10 mouse cellular contexts compared by ENCODE assay signal in the genomic region with DNA sequence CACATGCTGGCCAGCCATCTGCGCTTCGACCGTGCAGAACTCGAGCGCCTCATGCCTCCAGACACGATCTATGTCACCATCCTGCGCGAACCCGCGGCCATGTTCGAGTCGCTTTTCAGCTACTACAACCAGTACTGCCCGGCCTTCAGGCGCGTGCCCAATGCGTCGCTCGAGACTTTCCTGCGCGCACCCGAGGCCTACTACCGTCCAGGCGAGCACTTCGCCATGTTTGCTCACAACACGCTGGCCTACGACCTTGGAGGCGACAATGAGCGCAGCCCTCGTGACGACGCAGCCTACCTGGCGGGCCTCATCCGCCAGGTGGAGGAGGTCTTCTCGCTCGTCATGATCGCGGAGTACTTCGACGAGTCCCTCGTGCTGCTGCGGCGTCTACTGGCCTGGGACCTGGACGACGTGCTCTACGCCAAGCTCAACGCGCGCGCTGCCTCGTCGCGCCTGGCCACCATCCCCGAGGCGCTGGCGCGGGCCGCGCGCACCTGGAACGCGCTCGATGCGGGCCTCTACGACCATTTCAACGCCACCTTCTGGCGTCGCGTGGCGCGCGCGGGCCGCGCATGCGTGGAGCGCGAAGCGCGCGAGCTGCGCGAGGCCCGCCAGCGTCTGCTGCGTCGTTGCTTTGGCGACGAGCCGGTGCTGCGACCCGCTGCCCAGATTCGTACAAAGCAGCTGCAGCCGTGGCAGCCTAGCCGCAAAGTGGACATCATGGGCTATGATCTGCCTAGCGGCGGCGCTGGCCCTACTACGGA. TPM values are rescaled to one million over a fixed set of nuclear protein-coding genes. Genes with fewer than 3 reads are reported as not detected.
DNase-seq lines count a peak whose midpoint lies in the region; ATAC-seq and TF ChIP-seq lines count a peak whose summit lies in the region.
"Had no signal": no experiment of that assay in that cellular context is flagged by ENCODE, and none has a peak within 500 bp of the region (broad histone marks: within the 10 kb centered on the region; RNA-seq: fewer than 3 reads in every experiment).

No protein-coding gene starts in this region.

- no peaks in the 10 kb centered on the region for H3K36me3 ChIP-seq in kidney, embryonic 16.5 days (ENCODE audit: insufficient read depth, low read length)
- H3K36me3 ChIP-seq in heart, postnatal 0 days (replicated peaks; ENCODE audit: control insufficient read depth, insufficient read depth, low read length) = no peaks in the 10 kb centered on the region
- H3K36me3 ChIP-seq in liver, embryonic 14.5 days (replicated peaks; ENCODE audit: control insufficient read depth, insufficient read depth, low read depth) = no peaks in the 10 kb centered on the region

- peak overlapping the region; percentile 14; the same call in 1 of the 2 replicates for H3K9ac ChIP-seq in kidney, embryonic 16.5 days (replicated peaks; ENCODE audit: low read length)
- H3K9ac ChIP-seq in heart, postnatal 0 days (replicated peaks; ENCODE audit: low read depth, low read length) = no peak overlapping the region
- no peak overlapping the region for H3K9ac ChIP-seq in liver, embryonic 14.5 days (replicated peaks)

- peak overlapping the region; percentile 26 for H3K4me3 ChIP-seq in kidney, embryonic 16.5 days (ENCODE audit: low read length)
- H3K4me3 ChIP-seq in brown adipose tissue, adult 24 weeks (ENCODE audit: insufficient read depth, low read depth, low read length) = peak overlapping the region; percentile 17
- peak overlapping the region; percentile 4; the same call in 1 of the 2 replicates for H3K4me3 ChIP-seq in heart, postnatal 0 days (ENCODE audit: low read depth, low read length)
- H3K4me3 ChIP-seq in liver, embryonic 14.5 days (ENCODE audit: insufficient read depth in 1 of 2, low read depth in 2 of 2, low read length in 2 of 2) = peak overlapping the region in 1 of 2 experiments; percentile 17; a peak in 1 of 4 replicates

- H3K9me3 ChIP-seq in kidney, embryonic 16.5 days (ENCODE audit: low read length) = peaks cover 13% of the 10 kb centered on the region
- no peaks in the 10 kb centered on the region for H3K9me3 ChIP-seq in heart, postnatal 0 days (replicated peaks; ENCODE audit: control insufficient read depth, low read length)
- no peaks in the 10 kb centered on the region for H3K9me3 ChIP-seq in liver, embryonic 14.5 days (ENCODE audit: control insufficient read depth, low read length)

- TF ChIP-seq CTCF in heart, postnatal 0 days (IDR thresholded peaks at IDR 0.05; ENCODE audit: low read depth) = no peak
- no peak for TF ChIP-seq CTCF in liver, embryonic 14.5 days (IDR thresholded peaks at IDR 0.05; ENCODE audit: low read depth)

- H3K27ac ChIP-seq in kidney, embryonic 16.5 days (ENCODE audit: low read length) = no peak overlapping the region
- no peak overlapping the region for H3K27ac ChIP-seq in brown adipose tissue, adult 24 weeks (replicated peaks; ENCODE audit: low read depth, low read length)
- H3K27ac ChIP-seq in heart, postnatal 0 days (ENCODE audit: low read depth) = no peak overlapping the region
- H3K27ac ChIP-seq in liver, embryonic 14.5 days = no peak overlapping the region

- no peak for ATAC-seq in kidney, embryonic 16.5 days (ENCODE audit: low FRiP score, low TSS enrichment)
- ATAC-seq in heart, postnatal 0 days (ENCODE audit: insufficient read depth, low read depth) = peak; percentile 14; the same call in 1 of the 2 replicates
- no peak for ATAC-seq in liver, embryonic 14.5 days (ENCODE audit: insufficient read depth)

- no peak for DNase-seq in kidney, adult 9 months
- no peak for DNase-seq in heart, postnatal 0 days (ENCODE audit: low spot score)
- no peak for DNase-seq in liver, embryonic 14.5 days (ENCODE audit: low read depth in 3 of 3, low spot score in 3 of 3)
- peak; percentile 83 for DNase-seq in testis, postnatal 14 days (ENCODE audit: low spot score)
- no peak for DNase-seq in left cerebral cortex, adult 9 months (ENCODE audit: low spot score in 2 of 2)
- DNase-seq in natural killer cell, adult 2 months (ENCODE audit: low spot score in 2 of 2) = no peak

- no peak for TF ChIP-seq EP300 in heart, postnatal 0 days (IDR thresholded peaks at IDR 0.05; ENCODE audit: low read depth)
- TF ChIP-seq EP300 in liver, embryonic 14.5 days (IDR thresholded peaks at IDR 0.05; ENCODE audit: low read depth) = no peak

- H3K27me3 ChIP-seq in kidney, embryonic 16.5 days (ENCODE audit: insufficient read depth, low read length) = no peaks in the 10 kb centered on the region
- H3K27me3 ChIP-seq in heart, postnatal 0 days (ENCODE audit: control insufficient read depth, insufficient read depth, low read length) = peaks cover 6% of the 10 kb centered on the region; the same call in 1 of the 2 replicates
- H3K27me3 ChIP-seq in liver, embryonic 14.5 days (ENCODE audit: control insufficient read depth, insufficient read depth, low read length) = peaks cover 16% of the 10 kb centered on the region

- H3K4me1 ChIP-seq in kidney, embryonic 16.5 days (ENCODE audit: insufficient read depth, low read length) = peaks cover 3% of the 10 kb centered on the region; the same call in 1 of the 2 replicates
- H3K4me1 ChIP-seq in brown adipose tissue, adult 24 weeks (ENCODE audit: control insufficient read depth, insufficient read depth, insufficient read length, low read length) = no peaks in the 10 kb centered on the region
- no peaks in the 10 kb centered on the region for H3K4me1 ChIP-seq in heart, postnatal 0 days (ENCODE audit: control insufficient read depth, insufficient read depth)
- H3K4me1 ChIP-seq in liver, embryonic 14.5 days (replicated peaks; ENCODE audit: control insufficient read depth in 2 of 2, insufficient read depth in 2 of 2, low read length in 1 of 2) = no peaks in the 10 kb centered on the region

- H3K4me2 ChIP-seq in kidney, embryonic 16.5 days (replicated peaks; ENCODE audit: low read depth, low read length) = peak overlapping the region; percentile 48
- H3K4me2 ChIP-seq in heart, postnatal 0 days (ENCODE audit: low read depth, low read length) = peak overlapping the region; percentile 27
- H3K4me2 ChIP-seq in liver, embryonic 14.5 days (ENCODE audit: low read depth) = peak overlapping the region; percentile 28

- WGBS in kidney, embryonic 16.5 days = 41% methylated on average over 98 of the region's 98 CpGs
- WGBS in heart, postnatal 0 days = 36% methylated on average over 98 of the region's 98 CpGs
- 32% methylated on average over 98 of the region's 98 CpGs for WGBS in liver, embryonic 14.5 days (ENCODE audit: insufficient replicate concordance)

RNA-seq across cellular contexts. Expression of a gene that starts 9.0 kb away (rescaled TPM):
- 3.2 and 4.2 TPM in 2 replicates for polyA plus RNA-seq in kidney, embryonic 16.5 days (2015; fragmentation: Nextera tagmentation; extraction: Ambion mirVana)
- polyA plus RNA-seq in brown adipose tissue, adult 24 weeks (2012; ENCODE audit: insufficient read depth, insufficient read length, missing spikeins) = not detected in 2 replicates
- total RNA-seq in heart, postnatal 0 days (2014; rRNA removed; ENCODE audit: low replicate concordance) = 4.0 and 13.3 TPM in 2 replicates
- polyA plus RNA-seq in heart, postnatal 0 days (2015; fragmentation: Nextera tagmentation; extraction: Ambion mirVana) = 5.1 and 6.8 TPM in 2 replicates
- polyA plus RNA-seq in liver, embryonic 14.5 days (2012; rRNA removed) = 0.03 and 0.08 TPM in 2 replicates
- 0.04 TPM in 1 of 2 replicates, not detected in the other for polyA plus RNA-seq in liver, embryonic 14.5 days (2014; fragmentation: Nextera tagmentation; extraction: Ambion mirVana)
- total RNA-seq: adrenal gland, postnatal 36 days had no signal

RNA-seq across cellular contexts. Expression of a gene that starts 11.9 kb away (rescaled TPM):
- polyA plus RNA-seq in kidney, embryonic 16.5 days (2015; fragmentation: Nextera tagmentation; extraction: Ambion mirVana) = 344 and 387 TPM in 2 replicates
- 58.7 and 72.0 TPM in 2 replicates for polyA plus RNA-seq in brown adipose tissue, adult 24 weeks (2012; ENCODE audit: insufficient read depth, insufficient read length, missing spikeins)
- 132 and 175 TPM in 2 replicates for total RNA-seq in heart, postnatal 0 days (2014; rRNA removed; ENCODE audit: low replicate concordance)
- polyA plus RNA-seq in heart, postnatal 0 days (2015; fragmentation: Nextera tagmentation; extraction: Ambion mirVana) = 158 and 159 TPM in 2 replicates
- polyA plus RNA-seq in liver, embryonic 14.5 days (2012; rRNA removed) = 45.0 and 52.5 TPM in 2 replicates
- polyA plus RNA-seq in liver, embryonic 14.5 days (2014; fragmentation: Nextera tagmentation; extraction: Ambion mirVana) = 98.4 and 116 TPM in 2 replicates

RNA-seq across cellular contexts. Expression of a gene that starts 28.4 kb away (rescaled TPM):
- not detected in 2 replicates for polyA plus RNA-seq in kidney, embryonic 16.5 days (2015; fragmentation: Nextera tagmentation; extraction: Ambion mirVana)
- polyA plus RNA-seq in brown adipose tissue, adult 24 weeks (2012; ENCODE audit: insufficient read depth, insufficient read length, missing spikeins) = not detected in 2 replicates
- total RNA-seq in heart, postnatal 0 days (2014; rRNA removed; ENCODE audit: low replicate concordance) = not detected in 2 replicates
- polyA plus RNA-seq in heart, postnatal 0 days (2015; fragmentation: Nextera tagmentation; extraction: Ambion mirVana) = not detected in 2 replicates
- not detected in 2 replicates for polyA plus RNA-seq in liver, embryonic 14.5 days (2012; rRNA removed)
- not detected in 2 replicates for polyA plus RNA-seq in liver, embryonic 14.5 days (2014; fragmentation: Nextera tagmentation; extraction: Ambion mirVana)
- total RNA-seq: adrenal gland, postnatal 36 days; left cerebral cortex, postnatal 10 days had no signal

RNA-seq across cellular contexts. Expression of a gene that starts 34.2 kb away (rescaled TPM):
- polyA plus RNA-seq in kidney, embryonic 16.5 days (2015; fragmentation: Nextera tagmentation; extraction: Ambion mirVana) = 23.8 and 27.7 TPM in 2 replicates
- 4.4 and 6.8 TPM in 2 replicates for polyA plus RNA-seq in brown adipose tissue, adult 24 weeks (2012; ENCODE audit: insufficient read depth, insufficient read length, missing spikeins)
- total RNA-seq in heart, postnatal 0 days (2014; rRNA removed; ENCODE audit: low replicate concordance) = 11.3 and 45.7 TPM in 2 replicates
- polyA plus RNA-seq in heart, postnatal 0 days (2015; fragmentation: Nextera tagmentation; extraction: Ambion mirVana) = 7.2 and 7.4 TPM in 2 replicates
- 8.3 and 10.5 TPM in 2 replicates for polyA plus RNA-seq in liver, embryonic 14.5 days (2012; rRNA removed)
- 8.2 and 9.9 TPM in 2 replicates for polyA plus RNA-seq in liver, embryonic 14.5 days (2014; fragmentation: Nextera tagmentation; extraction: Ambion mirVana)

RNA-seq across cellular contexts. Expression of a gene that starts 42.2 kb away (rescaled TPM):
- 0.58 TPM in 1 of 2 replicates, not detected in the other for polyA plus RNA-seq in kidney, embryonic 16.5 days (2015; fragmentation: Nextera tagmentation; extraction: Ambion mirVana)
- 4.3 and 5.6 TPM in 2 replicates for polyA plus RNA-seq in brown adipose tissue, adult 24 weeks (2012; ENCODE audit: insufficient read depth, insufficient read length, missing spikeins)
- total RNA-seq in heart, postnatal 0 days (2014; rRNA removed; ENCODE audit: low replicate concordance) = 0.89 and 0.99 TPM in 2 replicates
- polyA plus RNA-seq in heart, postnatal 0 days (2015; fragmentation: Nextera tagmentation; extraction: Ambion mirVana) = 2.3 and 3.0 TPM in 2 replicates
- 0.01 and 0.06 TPM in 2 replicates for polyA plus RNA-seq in liver, embryonic 14.5 days (2012; rRNA removed)
- 0.43 TPM in 1 of 2 replicates, not detected in the other for polyA plus RNA-seq in liver, embryonic 14.5 days (2014; fragmentation: Nextera tagmentation; extraction: Ambion mirVana)
